Mouse (Mus musculus) cerebellum, adult 9-11 months (tissue): Measurements from ENCODE around the gene Olfr473.
"Not testable (repeated sequence)": the region's sequence is repeated elsewhere in the genome, so short reads cannot be mapped to it uniquely, and the experiment has no call there.

Source experiments
- DNase-seq: peaks from one replicate; pipeline ENCODE4 v3.0.0; 2022

Olfr473 gene

DNA sequence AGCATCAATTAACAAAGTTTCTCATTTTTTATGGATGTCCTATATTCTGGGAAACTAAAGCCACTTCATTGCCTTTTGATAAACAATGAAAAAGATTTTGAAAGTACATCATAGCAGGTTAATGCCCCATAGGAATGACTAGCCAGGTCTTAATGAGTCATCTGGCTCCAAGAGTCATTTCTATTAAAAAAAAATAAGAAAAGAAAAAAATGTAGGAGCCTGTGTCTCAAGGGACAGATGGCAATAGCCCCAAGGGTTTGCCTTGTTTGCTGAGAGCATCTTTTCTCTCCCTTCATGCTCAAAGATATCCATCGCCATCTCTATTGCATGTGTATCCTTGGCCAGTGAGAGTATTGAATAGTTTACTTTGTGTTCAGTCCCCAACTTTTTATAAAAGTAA, at the start of gene Olfr473:
Olfr473 (plus strand) TSS at position 301 of the 400 bp plus-strand sequence.
- no peak for DNase-seq

DNA sequence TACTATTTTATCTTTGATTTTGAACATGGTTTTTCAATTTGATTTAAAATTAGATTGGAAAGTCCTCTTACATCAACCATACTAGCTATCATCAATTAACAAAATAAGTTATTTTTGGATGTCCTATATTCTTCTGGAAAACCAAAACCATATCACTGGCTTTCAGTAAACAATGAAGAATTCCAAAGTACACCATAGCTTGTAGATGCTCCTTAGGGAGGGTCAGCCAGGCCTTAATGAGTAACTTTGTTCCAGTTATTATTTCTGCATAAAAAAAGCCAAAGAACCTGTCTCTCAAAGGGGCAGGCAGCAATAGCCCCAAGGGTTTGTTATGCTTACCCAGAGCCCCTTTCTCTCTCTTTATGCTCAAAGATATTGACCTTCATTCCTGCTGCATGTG, 32.6 kb upstream of the Olfr473 start, which contains the start of gene Olfr472:
Olfr472 (plus strand) TSS at position 301 of the 400 bp plus-strand sequence.
- no peak for DNase-seq

DNA sequence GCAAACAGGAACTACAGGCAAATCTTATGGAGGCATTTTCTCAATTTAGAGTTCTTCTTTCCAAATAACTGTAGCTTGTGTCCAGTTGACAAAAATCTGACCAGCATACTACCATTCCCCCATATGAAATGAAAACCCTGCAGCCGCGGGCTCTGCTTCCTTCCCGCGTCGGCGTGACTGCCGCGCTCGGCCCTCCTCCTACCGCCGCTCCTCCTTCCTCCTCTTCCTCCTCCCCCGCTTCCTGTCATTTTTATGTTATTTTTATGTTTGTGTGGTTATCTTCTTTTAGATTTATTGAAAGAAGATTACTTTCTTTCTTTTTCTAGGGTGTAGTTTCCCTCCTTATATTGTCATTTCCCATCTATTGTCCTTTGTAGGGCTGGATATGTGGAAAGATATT, 22.3 kb downstream of the Olfr473 start:
- not testable (repeated sequence) for DNase-seq

DNA sequence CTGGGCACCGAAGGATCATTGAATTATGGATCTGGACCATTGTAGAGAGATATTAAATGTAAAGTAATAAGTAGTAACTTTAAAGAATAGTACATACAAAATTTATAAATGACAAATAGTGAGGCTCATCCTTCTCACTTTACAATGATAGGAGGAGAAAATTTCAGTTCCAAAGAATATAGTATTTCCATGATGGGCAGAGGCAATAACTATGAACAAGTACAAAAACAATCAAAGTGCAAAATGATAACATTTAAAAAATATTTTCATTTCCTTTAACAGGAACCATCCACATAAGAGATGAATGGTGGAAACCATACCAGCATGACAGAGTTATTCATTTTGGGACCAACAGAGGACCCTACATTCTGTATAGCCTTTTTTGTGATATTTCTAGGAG, 24.1 kb downstream of the Olfr473 start, which contains the start of gene Olfr474:
Olfr474 (plus strand) TSS at position 301 of the 400 bp plus-strand sequence.
- DNase-seq: no peak

DNA sequence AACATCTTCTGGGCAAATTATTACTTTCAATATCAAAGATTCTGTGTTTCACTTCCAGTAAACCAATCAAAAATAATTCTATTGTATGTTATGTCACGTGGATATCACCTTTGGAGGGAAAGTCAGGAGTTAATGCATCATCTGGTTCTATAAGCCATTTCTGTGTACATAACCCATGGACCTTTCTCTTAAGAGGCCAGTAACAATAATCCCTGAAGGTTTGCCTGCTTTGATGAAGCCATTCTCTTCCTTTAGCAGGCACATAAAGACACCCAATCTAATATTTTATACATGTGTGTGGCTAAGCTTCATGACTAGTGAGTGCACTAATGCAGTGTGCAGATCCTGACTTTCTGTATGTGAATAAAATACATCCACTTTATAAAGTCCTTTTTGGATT, 34.3 kb downstream of the Olfr473 start, which contains the start of gene Olfr476:
Olfr476 (plus strand) TSS at position 301 of the 400 bp plus-strand sequence.
- DNase-seq: no peak
